Mouse (Mus musculus): ENCODE data around the gene Slc7a10. TPM values are rescaled to one million over a fixed set of nuclear protein-coding genes. Genes with fewer than 3 reads are reported as not detected.

Slc7a10 gene
- polyA plus RNA-seq, 1 experiment from 2014 or later = 25.6 TPM

GRCm38 (mm10) chr7:35154449-35154848 is 31.7 kb upstream of the Slc7a10 start:
- 85% methylated on average over 12 of the region's 12 CpGs for WGBS
- H3K4me3 ChIP-seq (replicated peaks) = no peak overlapping the region
- no peaks in the 10 kb centered on the region for H3K9me3 ChIP-seq (replicated peaks)
- H3K9ac ChIP-seq (replicated peaks) = no peak overlapping the region
- H3K27ac ChIP-seq (replicated peaks) = no peak overlapping the region
- no peaks in the 10 kb centered on the region for H3K27me3 ChIP-seq (replicated peaks)
- no peaks in the 10 kb centered on the region for H3K36me3 ChIP-seq
- ATAC-seq (ENCODE audit: low FRiP score) = no peak
- H3K4me1 ChIP-seq = no peaks in the 10 kb centered on the region
- H3K4me2 ChIP-seq = no peak overlapping the region

GRCm38 (mm10) chr7:35156561-35157477 is 29.4 kb upstream of the Slc7a10 start:
- no peaks in the 10 kb centered on the region for H3K27me3 ChIP-seq (replicated peaks)
- H3K27ac ChIP-seq (replicated peaks) = no peak overlapping the region
- WGBS = 72% methylated on average over 16 of the region's 16 CpGs
- no peaks in the 10 kb centered on the region for H3K4me1 ChIP-seq
- H3K4me2 ChIP-seq = no peak overlapping the region
- no peak overlapping the region for H3K9ac ChIP-seq (replicated peaks)
- no peak for ATAC-seq (ENCODE audit: low FRiP score)
- H3K4me3 ChIP-seq (replicated peaks) = no peak overlapping the region
- no peaks in the 10 kb centered on the region for H3K36me3 ChIP-seq
- H3K9me3 ChIP-seq (replicated peaks) = no peaks in the 10 kb centered on the region

GRCm38 (mm10) chr7:35157512-35157911 is 28.7 kb upstream of the Slc7a10 start:
- Histone ChIP-seq H3K9ac (replicated peaks) (no peak overlapping the region), H3K4me2 (no peak overlapping the region), H3K27me3 (replicated peaks) (no peaks in the 10 kb centered on the region), H3K9me3 (replicated peaks) (no peaks in the 10 kb centered on the region), H3K4me1 (no peaks in the 10 kb centered on the region), H3K27ac (replicated peaks) (no peak overlapping the region), H3K4me3 (replicated peaks) (no peak overlapping the region), H3K36me3 (no peaks in the 10 kb centered on the region)
- 73% methylated on average over 3 of the region's 3 CpGs for WGBS
- no peak for ATAC-seq (ENCODE audit: low FRiP score)

- Histone ChIP-seq H3K9ac (replicated peaks) (no peak overlapping the region), H3K27me3 (replicated peaks) (no peaks in the 10 kb centered on the region), H3K4me1 (no peaks in the 10 kb centered on the region), H3K36me3 (no peaks in the 10 kb centered on the region), H3K27ac (replicated peaks) (no peak overlapping the region), H3K4me2 (no peak overlapping the region), H3K9me3 (replicated peaks) (no peaks in the 10 kb centered on the region), H3K4me3 (replicated peaks) (no peak overlapping the region)
- ATAC-seq (ENCODE audit: low FRiP score) = no peak
- WGBS = 79% methylated on average over 6 of the region's 6 CpGs
These were observed 23.7 kb upstream of the Slc7a10 start for GRCm38 (mm10) chr7:35162443-35162842.

- no peak overlapping the region for H3K4me2 ChIP-seq
- H3K36me3 ChIP-seq = no peaks in the 10 kb centered on the region
- no peaks in the 10 kb centered on the region for H3K9me3 ChIP-seq (replicated peaks)
- no peak overlapping the region for H3K9ac ChIP-seq (replicated peaks)
- H3K4me1 ChIP-seq = no peaks in the 10 kb centered on the region
- H3K27ac ChIP-seq (replicated peaks) = no peak overlapping the region
- H3K4me3 ChIP-seq (replicated peaks) = no peak overlapping the region
- WGBS = 78% methylated on average over 7 of the region's 7 CpGs
- H3K27me3 ChIP-seq (replicated peaks) = no peaks in the 10 kb centered on the region
- no peak for ATAC-seq (ENCODE audit: low FRiP score)
These were observed 22.6 kb upstream of the Slc7a10 start for GRCm38 (mm10) chr7:35163600-35163999.

- Histone ChIP-seq H3K27ac (replicated peaks) (no peak overlapping the region), H3K4me1 (no peaks in the 10 kb centered on the region), H3K4me2 (no peak overlapping the region), H3K9me3 (replicated peaks) (no peaks in the 10 kb centered on the region), H3K27me3 (replicated peaks) (no peaks in the 10 kb centered on the region), H3K36me3 (no peaks in the 10 kb centered on the region), H3K4me3 (replicated peaks) (no peak overlapping the region), H3K9ac (replicated peaks) (no peak overlapping the region)
- ATAC-seq (ENCODE audit: low FRiP score) = no peak
- 88% methylated on average over 6 of the region's 6 CpGs for WGBS
These were observed 22.1 kb upstream of the Slc7a10 start for GRCm38 (mm10) chr7:35164131-35164530.

- Histone ChIP-seq H3K9me3 (replicated peaks) (no peaks in the 10 kb centered on the region), H3K4me1 (0 out of 2 replicates have a peak, but pooled peaks cover under 1% of the 10 kb centered on the region), H3K36me3 (no peaks in the 10 kb centered on the region), H3K27me3 (replicated peaks) (no peaks in the 10 kb centered on the region; the same call in 1 of the 2 replicates), H3K4me2 (no peak overlapping the region), H3K9ac (replicated peaks) (no peak overlapping the region), H3K4me3 (replicated peaks) (no peak overlapping the region), H3K27ac (replicated peaks) (no peak overlapping the region)
- no peak for ATAC-seq (ENCODE audit: low FRiP score)
- 85% methylated on average over 5 of the region's 5 CpGs for WGBS
These were observed 19.2 kb upstream of the Slc7a10 start for GRCm38 (mm10) chr7:35166988-35167387.

GRCm38 (mm10) chr7:35167925-35168324 is 18.3 kb upstream of the Slc7a10 start:
- Histone ChIP-seq H3K27ac (replicated peaks) (no peak overlapping the region), H3K9me3 (replicated peaks) (no peaks in the 10 kb centered on the region), H3K9ac (replicated peaks) (no peak overlapping the region), H3K4me1 (0 out of 2 replicates have a peak, but pooled peaks cover 3% of the 10 kb centered on the region), H3K36me3 (no peaks in the 10 kb centered on the region), H3K4me2 (no peak overlapping the region), H3K27me3 (replicated peaks) (peaks cover 8% of the 10 kb centered on the region), H3K4me3 (replicated peaks) (no peak overlapping the region)
- WGBS = 63% methylated on average over 2 of the region's 2 CpGs
- no peak for ATAC-seq (ENCODE audit: low FRiP score)

GRCm38 (mm10) chr7:35169341-35169740 is 16.8 kb upstream of the Slc7a10 start:
- WGBS = 14% methylated on average over 6 of the region's 6 CpGs
- H3K4me1 ChIP-seq = 0 out of 2 replicates have a peak, but pooled peaks cover 3% of the 10 kb centered on the region
- ATAC-seq (ENCODE audit: low FRiP score) = peak; percentile 39; the same call in 1 of the 2 replicates

GRCm38 (mm10) chr7:35171867-35172382 is 14.3 kb upstream of the Slc7a10 start:
- Histone ChIP-seq H3K27ac (replicated peaks) (no peak overlapping the region), H3K4me3 (replicated peaks) (no peak overlapping the region), H3K4me1 (0 out of 2 replicates have a peak, but pooled peaks cover 3% of the 10 kb centered on the region), H3K27me3 (replicated peaks) (peaks cover 11% of the 10 kb centered on the region), H3K9me3 (replicated peaks) (no peaks in the 10 kb centered on the region), H3K9ac (replicated peaks) (no peak overlapping the region), H3K4me2 (peak overlapping the region; percentile 35), H3K36me3 (no peaks in the 10 kb centered on the region)
- ATAC-seq (ENCODE audit: low FRiP score) = peak; percentile 67
- under 1% methylated on average over 16 of the region's 16 CpGs for WGBS

More at GRCm38 (mm10) chr7:35169341-35169740, 16.8 kb upstream of the Slc7a10 start:
- Histone ChIP-seq H3K4me2 (no peak overlapping the region), H3K36me3 (no peaks in the 10 kb centered on the region), H3K9me3 (replicated peaks) (no peaks in the 10 kb centered on the region), H3K9ac (replicated peaks) (no peak overlapping the region), H3K27ac (replicated peaks) (no peak overlapping the region), H3K4me3 (replicated peaks) (no peak overlapping the region), H3K27me3 (replicated peaks) (peaks cover 11% of the 10 kb centered on the region)

- H3K27ac ChIP-seq (replicated peaks) = no peak overlapping the region
- ATAC-seq (ENCODE audit: low FRiP score) = no peak
- 92% methylated on average over 4 of the region's 4 CpGs for WGBS
- H3K9me3 ChIP-seq (replicated peaks) = no peaks in the 10 kb centered on the region
- H3K36me3 ChIP-seq = no peaks in the 10 kb centered on the region
- 0 out of 2 replicates have a peak, but pooled peaks cover 3% of the 10 kb centered on the region for H3K4me1 ChIP-seq
- no peak overlapping the region for H3K4me3 ChIP-seq (replicated peaks)
- peaks cover 11% of the 10 kb centered on the region for H3K27me3 ChIP-seq (replicated peaks)
- H3K9ac ChIP-seq (replicated peaks) = no peak overlapping the region
- H3K4me2 ChIP-seq = no peak overlapping the region
These were observed 13.7 kb upstream of the Slc7a10 start for GRCm38 (mm10) chr7:35172519-35172918.

GRCm38 (mm10) chr7:35175533-35175932 is 10.7 kb upstream of the Slc7a10 start:
- Histone ChIP-seq H3K27me3 (replicated peaks) (peaks cover 11% of the 10 kb centered on the region), H3K9ac (replicated peaks) (no peak overlapping the region), H3K27ac (replicated peaks) (no peak overlapping the region), H3K4me3 (replicated peaks) (no peak overlapping the region), H3K36me3 (no peaks in the 10 kb centered on the region), H3K4me1 (0 out of 2 replicates have a peak, but pooled peaks cover 3% of the 10 kb centered on the region), H3K4me2 (no peak overlapping the region), H3K9me3 (replicated peaks) (no peaks in the 10 kb centered on the region)
- WGBS = 88% methylated on average over 4 of the region's 4 CpGs
- no peak for ATAC-seq (ENCODE audit: low FRiP score)
